Mouse (Mus musculus) bone marrow macrophage, adult 2 months (primary cell): ENCODE data around the gene Hoxb2.

Source experiments
- CTCF ChIP-seq: IDR thresholded peaks from 2 replicates; pipeline ENCODE4 v1.5.1; 2012; ENCODE audit warnings: low read depth, mild to moderate bottlenecking, low read length, moderate library complexity
- POLR2A ChIP-seq: IDR thresholded peaks from 2 replicates; pipeline ENCODE4 v1.6.1; 2012; ENCODE audit warnings: mild to moderate bottlenecking, low read depth, low read length, borderline replicate concordance

GRCm38 (mm10) chr11:96340698-96341365 lies 9.5 kb upstream of the Hoxb2 start:
- TF ChIP-seq CTCF (no peak), POLR2A (no peak)
